Mouse (Mus musculus): Measurements from ENCODE around the gene Sp9. TPM values are rescaled to one million over a fixed set of nuclear protein-coding genes. Genes with fewer than 3 reads are reported as not detected.

The Sp9 gene
- polyA plus RNA-seq, 1 experiment from 2014 or later = not detected

DNA sequence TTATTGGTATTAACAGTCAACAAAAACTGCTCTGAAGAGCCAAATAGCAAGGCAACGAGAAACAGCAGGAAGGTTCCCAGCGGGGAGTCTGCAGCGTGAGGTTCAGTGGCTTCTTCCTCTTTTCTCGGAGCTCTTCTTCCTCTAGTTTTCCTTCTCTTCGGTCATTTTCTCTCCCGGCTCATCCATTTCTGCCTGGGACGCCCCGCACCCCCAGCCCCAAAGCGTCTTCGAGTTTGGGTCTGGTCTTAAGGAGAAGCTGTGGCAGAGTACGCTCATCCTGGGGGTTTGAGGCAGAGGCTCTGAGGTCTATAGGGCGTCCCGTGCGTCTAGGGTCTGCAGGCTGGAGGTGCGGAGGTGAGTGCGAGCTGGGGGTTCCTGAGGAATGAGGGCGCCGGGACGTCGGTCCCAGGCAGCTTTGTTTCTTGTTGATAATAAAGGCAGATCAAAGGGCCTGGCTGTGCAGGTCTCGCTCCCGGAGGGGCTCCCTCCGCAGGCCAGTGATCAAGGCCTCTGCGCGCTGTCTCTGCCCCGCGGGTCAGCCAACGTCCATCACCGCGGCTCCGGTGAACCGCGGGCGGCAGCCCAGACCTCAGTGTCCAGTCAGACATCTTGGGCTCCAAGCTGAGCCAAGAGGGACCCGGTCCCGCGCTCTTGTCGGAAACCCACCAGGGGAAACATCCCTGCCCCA, 5.4 kb downstream of the Sp9 start:
- H3K27me3 ChIP-seq = peaks cover 86% of the 10 kb centered on the region
- peak overlapping the region; percentile 6; the same call in 1 of the 2 replicates for H3K4me3 ChIP-seq
- no peaks in the 10 kb centered on the region for H3K36me3 ChIP-seq
- H3K4me1 ChIP-seq = peaks cover 60% of the 10 kb centered on the region
- H3K9ac ChIP-seq = no peak overlapping the region
- no peak for ATAC-seq (ENCODE audit: borderline replicate concordance, extremely low read depth, low FRiP score, low TSS enrichment)
- WGBS = 2% methylated on average over 38 of the region's 38 CpGs
- no peaks in the 10 kb centered on the region for H3K9me3 ChIP-seq
- H3K4me2 ChIP-seq = 0 out of 2 replicates have a peak overlapping the region, but pooled peaks have one; percentile 3
- no peak overlapping the region for H3K27ac ChIP-seq

DNA sequence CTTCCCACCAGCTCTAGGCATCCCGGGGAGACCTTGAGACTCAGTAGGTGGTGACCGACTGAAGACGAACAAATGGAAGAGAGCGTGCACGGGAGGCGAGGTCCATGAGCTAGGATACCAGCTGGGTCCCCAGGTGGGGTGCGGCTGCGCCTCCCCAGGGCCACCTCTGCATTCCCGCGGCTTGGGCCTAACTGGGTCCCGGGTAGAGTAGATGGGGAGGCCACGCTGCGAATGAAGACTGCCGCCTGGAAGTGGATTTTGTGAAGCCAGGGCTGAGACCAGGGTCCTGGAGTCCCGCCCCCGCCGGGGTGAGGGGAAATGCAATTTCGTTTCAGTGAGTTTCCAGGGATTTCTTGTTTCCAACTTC, 6.0 kb downstream of the Sp9 start:
- Histone ChIP-seq H3K9me3 (no peaks in the 10 kb centered on the region), H3K9ac (no peak overlapping the region), H3K4me2 (0 out of 2 replicates have a peak overlapping the region, but pooled peaks have one; percentile 3), H3K27ac (no peak overlapping the region), H3K4me3 (peak overlapping the region; percentile 6), H3K4me1 (peaks cover 55% of the 10 kb centered on the region), H3K27me3 (peaks cover 84% of the 10 kb centered on the region), H3K36me3 (no peaks in the 10 kb centered on the region)
- WGBS = 2% methylated on average over 18 of the region's 18 CpGs
- no peak for ATAC-seq (ENCODE audit: borderline replicate concordance, extremely low read depth, low FRiP score, low TSS enrichment)

DNA sequence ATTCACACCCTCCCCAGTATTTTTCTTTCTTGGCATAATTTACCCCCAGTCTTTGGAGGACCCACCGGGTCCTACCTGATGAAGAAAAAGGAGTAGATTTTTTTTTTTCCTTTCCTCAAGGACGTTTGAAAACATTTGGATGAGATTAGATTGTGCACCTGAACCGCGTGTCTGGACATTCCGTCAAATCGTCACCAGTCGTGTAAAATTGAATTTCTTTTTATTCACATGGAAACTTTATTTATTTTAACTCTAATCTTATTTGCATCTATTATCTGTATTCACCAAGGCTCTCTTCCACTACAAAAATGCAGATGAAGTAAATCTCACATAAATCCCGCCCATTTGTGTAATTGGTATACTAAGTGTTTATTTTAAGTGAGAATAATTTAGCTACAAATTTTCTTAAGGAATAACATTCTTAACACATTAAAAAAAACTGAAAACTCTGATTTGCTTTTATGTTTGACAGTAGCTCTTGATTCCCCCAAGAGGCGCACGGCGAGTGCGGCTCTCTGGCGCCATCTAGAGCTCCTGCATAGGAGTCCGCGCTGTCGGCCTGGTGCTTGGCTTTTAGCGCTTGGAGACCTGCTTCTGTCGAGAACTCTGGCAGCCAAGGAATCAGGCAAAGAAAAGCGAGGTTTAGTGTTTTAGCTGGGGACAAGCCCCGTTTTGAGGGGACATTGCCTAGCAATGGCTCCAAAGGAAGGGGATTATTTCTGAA, 6.6 kb downstream of the Sp9 start:
- WGBS = 1% methylated on average over 20 of the region's 20 CpGs
- Histone ChIP-seq H3K27ac (no peak overlapping the region), H3K4me3 (peak overlapping the region; percentile 3; the same call in 1 of the 2 replicates), H3K27me3 (peaks cover 78% of the 10 kb centered on the region), H3K9me3 (no peaks in the 10 kb centered on the region), H3K9ac (no peak overlapping the region), H3K4me2 (peak overlapping the region; percentile 28), H3K36me3 (no peaks in the 10 kb centered on the region), H3K4me1 (peaks cover 49% of the 10 kb centered on the region)
- ATAC-seq (ENCODE audit: borderline replicate concordance, extremely low read depth, low FRiP score, low TSS enrichment) = peak; percentile 73; the same call in 1 of the 2 replicates

DNA sequence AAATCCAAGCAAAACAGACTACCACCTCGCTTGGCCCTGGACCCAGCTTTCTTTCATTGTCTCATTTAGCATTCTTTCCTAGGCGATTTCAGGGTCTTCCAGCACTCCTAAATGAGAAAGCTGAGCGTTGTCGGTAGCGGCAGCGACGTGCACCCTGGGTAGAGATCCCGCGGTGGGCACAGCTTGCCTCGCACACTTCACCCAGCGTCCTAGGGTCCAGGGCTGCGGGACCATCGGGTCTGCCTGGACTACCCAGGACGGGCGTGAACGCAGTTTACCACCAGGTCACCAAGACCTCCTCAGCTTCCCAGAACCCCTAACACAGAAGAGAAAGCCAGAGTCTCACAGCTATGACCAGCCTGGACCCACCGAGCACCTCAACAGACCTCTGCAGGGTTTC, 7.1 kb downstream of the Sp9 start:
- H3K27ac ChIP-seq = no peak overlapping the region
- ATAC-seq (ENCODE audit: borderline replicate concordance, extremely low read depth, low FRiP score, low TSS enrichment) = no peak
- no peaks in the 10 kb centered on the region for H3K36me3 ChIP-seq
- WGBS = under 1% methylated on average over 17 of the region's 17 CpGs
- no peak overlapping the region for H3K9ac ChIP-seq
- H3K4me3 ChIP-seq = peak overlapping the region; percentile 3; the same call in 1 of the 2 replicates
- no peaks in the 10 kb centered on the region for H3K9me3 ChIP-seq
- H3K4me1 ChIP-seq = peaks cover 44% of the 10 kb centered on the region
- peaks cover 72% of the 10 kb centered on the region for H3K27me3 ChIP-seq
- peak overlapping the region; percentile 28 for H3K4me2 ChIP-seq

DNA sequence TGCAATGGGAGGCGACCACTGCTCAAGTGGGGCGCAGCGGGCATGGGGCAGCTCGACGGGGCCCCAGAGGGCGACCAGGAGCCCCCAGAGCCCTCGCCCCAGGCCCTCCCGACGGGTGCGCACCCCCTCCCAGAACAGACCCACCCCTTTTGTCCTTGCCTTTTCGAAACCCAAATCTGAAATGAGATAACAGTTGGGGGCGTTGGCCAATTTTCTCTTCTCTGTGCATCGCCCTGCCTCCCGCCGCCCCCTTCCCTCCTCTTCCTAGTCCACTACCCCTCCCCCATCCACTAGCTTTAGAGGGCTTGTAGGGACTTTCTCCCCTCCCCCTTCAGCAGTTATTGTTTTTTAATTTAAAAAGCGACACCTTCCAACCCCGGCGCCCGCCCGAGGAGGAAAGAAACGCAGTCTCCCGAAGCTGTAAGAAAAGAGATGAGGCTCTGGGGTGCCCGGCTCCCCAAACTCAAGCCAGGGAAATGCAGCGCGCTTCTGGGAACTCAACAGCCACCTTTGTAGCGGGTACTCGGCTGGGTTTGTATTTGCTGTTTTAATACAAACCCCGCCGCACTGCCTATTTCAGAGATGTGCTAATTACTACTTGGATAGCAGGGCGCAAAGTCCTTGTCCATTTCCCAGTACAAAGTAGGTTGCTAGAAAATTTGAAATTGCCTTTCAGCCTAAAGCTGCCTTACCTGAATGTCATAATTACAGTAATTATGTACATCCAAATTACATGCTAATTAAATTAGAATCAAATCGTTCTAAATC, 7.7 kb downstream of the Sp9 start:
- Histone ChIP-seq H3K27ac (no peak overlapping the region), H3K4me3 (peak overlapping the region; percentile 3; the same call in 1 of the 2 replicates), H3K4me2 (peak overlapping the region; percentile 28), H3K4me1 (peaks cover 38% of the 10 kb centered on the region), H3K27me3 (peaks cover 67% of the 10 kb centered on the region), H3K36me3 (no peaks in the 10 kb centered on the region), H3K9ac (no peak overlapping the region), H3K9me3 (no peaks in the 10 kb centered on the region)
- ATAC-seq (ENCODE audit: borderline replicate concordance, extremely low read depth, low FRiP score, low TSS enrichment) = no peak
- WGBS = 3% methylated on average over 31 of the region's 31 CpGs

DNA sequence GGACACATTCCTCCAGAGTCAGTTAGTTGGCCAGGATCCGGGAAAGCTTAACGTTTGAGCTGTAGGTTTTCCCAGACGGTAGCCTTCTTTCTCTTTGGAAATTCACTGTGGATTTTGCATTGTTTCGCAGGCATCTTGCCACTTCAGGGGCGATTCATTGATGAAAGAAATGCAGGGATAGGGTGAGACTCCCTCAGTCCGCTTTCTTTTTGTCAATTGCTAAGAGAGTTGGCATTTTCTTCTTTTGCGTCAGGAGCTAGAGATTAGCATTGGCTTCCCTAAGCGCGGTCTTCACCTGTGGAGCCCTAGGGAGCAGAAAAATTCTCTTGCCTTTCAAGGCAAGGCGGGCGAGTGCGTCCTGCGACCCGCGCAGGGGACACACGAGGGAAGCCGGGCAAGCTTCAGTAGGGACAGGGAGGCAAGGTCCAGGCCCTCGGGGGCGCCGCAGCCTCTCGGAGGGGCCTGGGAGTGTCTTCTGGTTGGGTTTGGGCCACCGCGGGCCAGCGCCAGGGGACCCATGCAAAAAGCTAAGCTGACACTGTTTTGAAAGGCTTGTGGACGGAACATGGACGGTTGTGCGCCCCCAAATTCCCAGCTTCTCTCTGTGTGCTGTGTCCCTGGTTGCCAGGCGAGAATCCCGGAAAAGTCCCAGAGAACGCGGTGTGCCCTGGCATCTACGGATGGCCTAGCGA, 8.8 kb downstream of the Sp9 start:
- no peak overlapping the region for H3K27ac ChIP-seq
- 3% methylated on average over 33 of the region's 33 CpGs for WGBS
- H3K4me2 ChIP-seq = peak overlapping the region; percentile 33
- ATAC-seq (ENCODE audit: borderline replicate concordance, extremely low read depth, low FRiP score, low TSS enrichment) = no peak
- no peaks in the 10 kb centered on the region for H3K9me3 ChIP-seq
- H3K9ac ChIP-seq = no peak overlapping the region
- no peaks in the 10 kb centered on the region for H3K36me3 ChIP-seq
- peaks cover 63% of the 10 kb centered on the region for H3K27me3 ChIP-seq
- H3K4me1 ChIP-seq = peaks cover 34% of the 10 kb centered on the region
- peak overlapping the region; percentile 9; the same call in 1 of the 2 replicates for H3K4me3 ChIP-seq

DNA sequence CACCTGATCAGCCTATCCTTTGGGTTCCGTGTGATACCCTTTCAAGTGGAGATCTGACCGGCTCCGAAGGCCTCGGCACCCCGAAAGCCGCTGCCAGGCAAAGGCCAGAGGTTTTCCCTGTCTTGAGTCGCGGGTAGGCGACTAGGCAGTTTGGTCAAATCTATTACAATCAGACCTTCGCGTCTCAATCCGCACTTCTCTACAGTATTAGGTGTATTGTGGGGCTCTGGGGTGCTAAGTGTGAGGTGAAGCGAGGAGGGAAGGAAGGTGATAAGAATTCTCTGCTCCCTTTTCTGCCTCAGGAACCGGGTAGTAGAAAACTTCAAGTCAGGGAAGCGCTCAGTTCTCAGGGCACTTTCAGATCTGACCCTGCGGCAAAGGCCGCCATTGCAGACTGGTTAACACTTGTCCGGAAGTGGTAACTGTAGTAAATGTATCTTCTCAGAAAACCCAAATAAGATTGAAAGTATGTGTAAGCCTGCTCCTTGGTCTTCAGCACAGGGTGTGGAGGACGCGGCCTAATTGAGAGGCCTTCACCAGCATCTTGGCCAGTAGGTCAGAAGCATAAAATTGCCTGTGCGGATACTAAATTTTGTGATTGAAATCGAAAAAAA, 9.4 kb downstream of the Sp9 start:
- no peaks in the 10 kb centered on the region for H3K9me3 ChIP-seq
- no peak overlapping the region for H3K27ac ChIP-seq
- H3K4me1 ChIP-seq = peaks cover 34% of the 10 kb centered on the region
- peak overlapping the region; percentile 33 for H3K4me2 ChIP-seq
- H3K36me3 ChIP-seq = no peaks in the 10 kb centered on the region
- H3K4me3 ChIP-seq = peak overlapping the region; percentile 9; the same call in 1 of the 2 replicates
- no peak for ATAC-seq (ENCODE audit: borderline replicate concordance, extremely low read depth, low FRiP score, low TSS enrichment)
- no peak overlapping the region for H3K9ac ChIP-seq
- 18% methylated on average over 22 of the region's 22 CpGs for WGBS
- H3K27me3 ChIP-seq = peaks cover 57% of the 10 kb centered on the region

DNA sequence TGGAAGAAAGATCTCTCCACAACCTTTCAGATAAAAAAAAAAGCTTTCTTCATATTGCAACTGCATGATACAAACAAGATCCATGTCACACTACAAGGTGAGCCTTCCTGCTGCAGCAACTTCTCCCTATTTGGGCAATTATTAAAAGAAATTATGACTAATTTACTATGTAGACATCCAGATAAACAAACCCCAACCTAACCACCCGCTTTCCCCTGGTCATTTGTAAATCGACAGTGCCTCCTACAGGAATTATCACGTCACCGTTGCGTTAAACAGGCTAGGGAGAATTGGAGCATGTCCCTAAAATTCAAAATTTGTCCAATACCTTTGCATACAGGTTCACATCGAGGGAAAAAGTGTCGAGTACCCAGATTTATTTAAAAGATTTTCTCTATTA, 10.0 kb downstream of the Sp9 start:
- no peak overlapping the region for H3K27ac ChIP-seq
- no peak overlapping the region for H3K4me2 ChIP-seq
- ATAC-seq (ENCODE audit: borderline replicate concordance, extremely low read depth, low FRiP score, low TSS enrichment) = no peak
- H3K4me3 ChIP-seq = no peak overlapping the region
- H3K4me1 ChIP-seq = peaks cover 34% of the 10 kb centered on the region
- WGBS = 18% methylated on average over 7 of the region's 7 CpGs
- no peaks in the 10 kb centered on the region for H3K36me3 ChIP-seq
- no peaks in the 10 kb centered on the region for H3K9me3 ChIP-seq
- no peak overlapping the region for H3K9ac ChIP-seq
- H3K27me3 ChIP-seq = peaks cover 52% of the 10 kb centered on the region

DNA sequence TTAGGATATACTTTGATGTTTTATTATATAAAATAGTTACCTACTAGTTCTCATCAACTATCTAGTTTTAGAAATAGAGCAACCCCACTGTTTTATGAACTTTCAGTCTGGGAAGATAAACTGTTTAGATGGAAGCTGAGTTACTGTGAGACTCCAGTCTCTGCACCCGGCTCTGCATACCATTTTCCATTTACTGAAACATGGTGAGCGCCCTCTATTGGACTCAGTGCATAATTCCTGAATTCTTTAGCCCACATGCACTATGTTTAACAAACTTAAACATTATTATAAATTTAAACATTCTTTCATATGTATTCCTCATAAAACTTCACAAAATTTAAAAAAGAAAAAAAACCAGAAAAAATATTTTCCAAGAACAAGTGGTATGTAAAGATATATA, 13.9 kb downstream of the Sp9 start:
- H3K9ac ChIP-seq = no peak overlapping the region
- H3K27me3 ChIP-seq = peaks cover 19% of the 10 kb centered on the region
- no peak for ATAC-seq (ENCODE audit: borderline replicate concordance, extremely low read depth, low FRiP score, low TSS enrichment)
- peaks cover 8% of the 10 kb centered on the region for H3K4me1 ChIP-seq
- no peak overlapping the region for H3K4me3 ChIP-seq
- H3K27ac ChIP-seq = no peak overlapping the region
- no peak overlapping the region for H3K4me2 ChIP-seq
- H3K9me3 ChIP-seq = no peaks in the 10 kb centered on the region
- 3% methylated on average over 2 of the region's 2 CpGs for WGBS
- H3K36me3 ChIP-seq = peaks cover 12% of the 10 kb centered on the region

DNA sequence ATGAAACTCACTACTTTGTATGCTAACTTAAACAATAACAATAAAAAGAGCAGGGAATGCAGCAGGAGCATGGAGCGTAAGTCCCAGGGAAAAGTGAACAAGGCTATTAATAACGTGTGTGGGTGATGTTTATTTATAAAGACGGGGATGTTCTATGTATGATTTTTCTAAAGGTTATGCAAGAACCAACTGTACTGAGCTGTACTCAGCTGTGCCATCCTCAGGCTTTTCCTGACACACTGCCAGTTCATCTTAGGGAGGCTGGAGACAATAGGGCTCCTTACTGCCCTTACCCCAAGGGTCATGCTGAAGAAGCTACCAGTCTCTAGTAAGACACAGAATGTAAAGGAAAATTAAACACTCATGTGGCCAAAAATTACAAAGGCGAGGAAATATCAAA, 19.4 kb downstream of the Sp9 start:
- no peak overlapping the region for H3K4me3 ChIP-seq
- H3K9me3 ChIP-seq = no peaks in the 10 kb centered on the region
- H3K36me3 ChIP-seq = peaks cover 24% of the 10 kb centered on the region
- no peaks in the 10 kb centered on the region for H3K27me3 ChIP-seq
- no peaks in the 10 kb centered on the region for H3K4me1 ChIP-seq
- no peak for ATAC-seq (ENCODE audit: borderline replicate concordance, extremely low read depth, low FRiP score, low TSS enrichment)
- H3K4me2 ChIP-seq = no peak overlapping the region
- no peak overlapping the region for H3K9ac ChIP-seq
- no peak overlapping the region for H3K27ac ChIP-seq
- WGBS = 62% methylated on average over 4 of the region's 4 CpGs

DNA sequence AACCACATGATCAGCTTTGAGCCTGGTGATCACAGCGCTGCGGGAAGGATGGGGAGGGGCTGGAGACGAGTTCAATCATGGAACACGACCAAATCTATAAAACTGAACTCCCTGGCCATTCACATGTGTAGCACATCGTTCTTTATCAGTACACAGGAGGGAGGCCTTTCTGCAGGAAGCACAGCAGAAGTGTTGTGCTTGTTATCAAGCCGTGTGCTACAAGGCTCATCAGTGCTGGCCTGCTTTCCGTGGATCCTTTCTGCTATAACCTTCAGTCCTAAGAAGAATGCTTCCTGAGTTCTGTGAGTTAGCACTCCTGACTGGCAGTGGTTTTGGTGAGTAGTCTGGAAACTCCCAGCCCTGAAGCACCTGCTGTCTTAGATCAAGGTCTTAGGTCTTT, 23.3 kb downstream of the Sp9 start:
- no peaks in the 10 kb centered on the region for H3K27me3 ChIP-seq
- 76% methylated on average over 7 of the region's 7 CpGs for WGBS
- no peaks in the 10 kb centered on the region for H3K4me1 ChIP-seq
- no peak overlapping the region for H3K4me3 ChIP-seq
- H3K9me3 ChIP-seq = no peaks in the 10 kb centered on the region
- ATAC-seq (ENCODE audit: borderline replicate concordance, extremely low read depth, low FRiP score, low TSS enrichment) = no peak
- H3K27ac ChIP-seq = no peak overlapping the region
- peaks cover 20% of the 10 kb centered on the region; the same call in 1 of the 2 replicates for H3K36me3 ChIP-seq
- no peak overlapping the region for H3K9ac ChIP-seq
- no peak overlapping the region for H3K4me2 ChIP-seq

Data from lung, embryonic 15.5 days (tissue).